Mouse (Mus musculus) heart, adult 2 months (tissue): ENCODE measurements around the gene Nr2f1. TPM values are rescaled to one million over a fixed set of nuclear protein-coding genes. Genes with fewer than 3 reads are reported as not detected.

Experiments used
- DNase-seq, 2 experiments: peaks; one replicate each; pipeline ENCODE4 v3.0.0; 2021
- H3K27ac ChIP-seq: fragments of 200-600 bp; 2 replicates; pipeline ENCODE4 v1.8.1; 2022
- H3K27me3 ChIP-seq: fragments of 200-500 bp; 2 replicates; pipeline ENCODE4 v1.6.1; 2012; ENCODE audit warnings: mild to moderate bottlenecking, low read length, inconsistent platforms, mixed read lengths; ENCODE audit not compliant: control insufficient read depth, insufficient read depth
- H3K36me3 ChIP-seq: fragments of 200-500 bp; 2 replicates; pipeline ENCODE4 v1.6.1; 2012; ENCODE audit warnings: low read length, inconsistent platforms; ENCODE audit not compliant: control insufficient read depth, insufficient read depth
- H3K4me1 ChIP-seq: fragments of 200-500 bp; 2 replicates; pipeline ENCODE4 v1.6.1; 2011; ENCODE audit warnings: low read length; ENCODE audit not compliant: control insufficient read depth, insufficient read depth
- H3K4me3 ChIP-seq: fragments of 200-600 bp; 2 replicates; pipeline ENCODE4 v1.8.1; 2022
- H3K79me2 ChIP-seq: fragments of 200-500 bp; replicated peaks from 2 replicates; pipeline ENCODE4 v1.6.1; 2012; ENCODE audit warnings: mild to moderate bottlenecking, inconsistent platforms, low read length, moderate library complexity, mixed read lengths; ENCODE audit not compliant: control insufficient read depth, insufficient read depth
- H3K9ac ChIP-seq: fragments of 200-500 bp; 2 replicates; pipeline ENCODE4 v1.6.1; 2012; ENCODE audit warnings: low read depth, mild to moderate bottlenecking, control low read depth, inconsistent platforms, low read length, mixed read lengths
- CTCF ChIP-seq: fragments of 200-600 bp; IDR thresholded peaks from 2 replicates; pipeline ENCODE4 v1.8.1; 2022; ENCODE audit warnings: antibody characterized with exemption, mild to moderate bottlenecking, moderate library complexity
- EP300 ChIP-seq: fragments of 200-500 bp; IDR thresholded peaks from 2 replicates; pipeline ENCODE4 v1.6.1; 2011; ENCODE audit warnings: low read depth, low read length, control low read depth; ENCODE audit not compliant: insufficient read depth
- POLR2A ChIP-seq: fragments of 200-500 bp; IDR thresholded peaks from 2 replicates; pipeline ENCODE4 v1.6.1; 2011; ENCODE audit warnings: mild to moderate bottlenecking, low read depth, low read length, control low read depth; ENCODE audit not compliant: insufficient read depth
- WGBS: fragments of 180-500 bp; shearing (Covaris S2); methylation state at CpG from one replicate; pipeline ENCODE4 v1.1.7; 2018; 5-methylcytosine and 5-hydroxymethylcytosine counted together
- intact Hi-C: fragments of 180-260 bp; cut with DNase I; formaldehyde crosslinking; loops from one replicate; pipeline ENCODE4 v1.15.1; 2025
- polyA plus RNA-seq: library from polyadenylated mRNA; depleted of rRNA; stranded (reverse); fragments of >200 nt; gene quantifications from 2 replicates; pipeline ENCODE4 v1.2.3, GENCODE M21; 2012
- total RNA-seq, 2 experiments: library from RNA; stranded (reverse); gene quantifications; 2 replicates each; pipeline ENCODE4 v1.2.3; 2021

The Nr2f1 gene
- total and polyA plus RNA-seq, 3 experiments: 2.7 to 10.5 (median 2.7) TPM

DNA sequence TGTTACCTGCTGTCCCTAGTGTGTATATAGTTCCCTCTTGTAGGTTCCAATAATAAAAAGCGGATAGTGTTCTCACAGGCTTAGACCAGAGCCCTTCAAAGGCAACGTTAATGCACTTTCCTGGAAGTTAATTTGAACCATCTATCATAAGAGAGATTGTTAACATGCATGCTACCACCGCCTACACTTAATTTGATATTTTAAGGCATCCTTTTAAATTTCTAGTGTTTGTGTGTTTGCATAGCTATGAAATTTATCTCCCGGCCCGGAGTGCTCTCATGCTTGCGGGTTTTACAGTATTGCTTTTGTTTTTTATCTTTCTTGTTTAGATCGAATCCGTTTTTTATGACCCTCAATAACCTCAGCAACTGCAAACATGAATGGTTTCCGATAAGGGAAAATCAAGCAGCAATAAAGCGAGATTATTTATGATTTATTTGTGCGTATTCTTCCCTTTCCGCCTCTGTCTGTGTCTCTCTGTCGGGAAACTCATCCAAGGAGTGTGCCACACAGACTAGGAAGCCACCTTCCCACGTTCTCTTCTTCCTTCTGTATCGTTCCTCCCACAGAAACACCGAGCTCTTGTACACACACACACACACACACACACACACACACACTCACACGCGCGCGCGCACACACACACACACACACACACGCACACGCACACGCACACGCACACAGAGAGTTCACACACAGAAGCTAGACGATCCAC, 5.3 kb downstream of the Nr2f1 start:
- Histone ChIP-seq H3K4me3 (no peak overlapping the region), H3K4me1 (no peaks in the 10 kb centered on the region), H3K27me3 (peaks cover 9% of the 10 kb centered on the region), H3K79me2 (no peaks in the 10 kb centered on the region), H3K27ac (no peak overlapping the region), H3K36me3 (no peaks in the 10 kb centered on the region), H3K9ac (no peak overlapping the region)
- WGBS: 71% methylated on average over 26 of the region's 26 CpGs
- TF ChIP-seq CTCF: no peak
- TF ChIP-seq POLR2A: no peak
- TF ChIP-seq EP300: no peak
- no peak for DNase-seq
- intact Hi-C loops: loop anchor here (10.0 kb wide), 1 partner anchor 489 kb away; the partner anchor contains the start of gene Fam172a

DNA sequence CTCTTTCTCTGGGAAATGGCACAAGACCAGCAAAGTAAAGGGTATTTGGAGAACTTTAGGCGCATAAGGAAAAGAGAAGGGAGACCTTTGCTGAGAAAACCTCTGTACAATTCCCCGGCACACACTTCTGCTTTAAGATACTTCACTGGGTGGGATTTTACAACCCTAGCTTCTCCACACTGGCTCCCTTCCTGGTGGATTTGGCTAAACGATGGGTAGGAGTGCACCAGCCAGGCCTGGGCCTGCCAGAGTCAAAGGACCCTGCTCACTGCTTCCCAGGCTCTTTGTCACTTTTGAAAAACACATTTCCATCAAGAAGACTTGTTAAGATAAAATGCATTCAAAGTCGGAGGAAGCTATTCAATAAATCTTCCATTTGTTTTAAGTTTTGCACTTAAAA, 6.3 kb downstream of the Nr2f1 start:
- Histone ChIP-seq H3K4me3 (no peak overlapping the region), H3K79me2 (no peaks in the 10 kb centered on the region), H3K9ac (no peak overlapping the region), H3K36me3 (no peaks in the 10 kb centered on the region), H3K27me3 (peaks cover 7% of the 10 kb centered on the region), H3K4me1 (no peaks in the 10 kb centered on the region), H3K27ac (no peak overlapping the region)
- intact Hi-C loops: loop anchor here (10.0 kb wide), 1 partner anchor 488 kb away; the partner anchor contains the start of gene Fam172a
- WGBS: 72% methylated on average over 4 of the region's 4 CpGs
- DNase-seq: no peak
- TF ChIP-seq CTCF (no peak), POLR2A (no peak), EP300 (no peak)

GRCm38 (mm10) chr13:78189586-78189985, 10.0 kb downstream of the Nr2f1 start:
- Histone ChIP-seq H3K4me1 (no peaks in the 10 kb centered on the region), H3K36me3 (no peaks in the 10 kb centered on the region), H3K4me3 (no peak overlapping the region), H3K27me3 (peaks cover 5% of the 10 kb centered on the region), H3K27ac (no peak overlapping the region), H3K79me2 (no peaks in the 10 kb centered on the region), H3K9ac (no peak overlapping the region)
- intact Hi-C loops: loop anchor here (10.0 kb wide), 1 partner anchor 1145 kb away; no protein-coding TSS in a partner anchor
- 64% methylated on average over 10 of the region's 10 CpGs for WGBS
- TF ChIP-seq POLR2A (no peak), EP300 (no peak), CTCF (no peak)
- no peak for DNase-seq

- peaks cover 6% of the 10 kb centered on the region for H3K27me3 ChIP-seq
- WGBS: 72% methylated on average over 5 of the region's 5 CpGs
Observed at GRCm38 (mm10) chr13:78187833-78188232, 11.7 kb downstream of the Nr2f1 start.

GRCm38 (mm10) chr13:78186340-78186946, 13.1 kb downstream of the Nr2f1 start:
- no peak overlapping the region for H3K4me3 ChIP-seq
- peaks cover 13% of the 10 kb centered on the region for H3K27me3 ChIP-seq
- H3K9ac ChIP-seq: no peak overlapping the region
- intact Hi-C loops: loop anchor here (10.0 kb wide), 1 partner anchor 1142 kb away; no protein-coding TSS in a partner anchor
- WGBS: 39% methylated on average over 12 of the region's 12 CpGs
- no peaks in the 10 kb centered on the region for H3K4me1 ChIP-seq
- no peak overlapping the region for H3K27ac ChIP-seq
- H3K36me3 ChIP-seq: no peaks in the 10 kb centered on the region
- no peaks in the 10 kb centered on the region for H3K79me2 ChIP-seq
- peak in 1 of 2 experiments; percentile 41 for DNase-seq
- TF ChIP-seq EP300: no peak
- TF ChIP-seq CTCF: peak; percentile 66
- TF ChIP-seq POLR2A: no peak

More at GRCm38 (mm10) chr13:78187833-78188232, 11.7 kb downstream of the Nr2f1 start:
- intact Hi-C loops: loop anchor here (10.0 kb wide), 1 partner anchor 1143 kb away; no protein-coding TSS in a partner anchor
- DNase-seq: no peak
- Histone ChIP-seq H3K4me3 (no peak overlapping the region), H3K4me1 (no peaks in the 10 kb centered on the region), H3K79me2 (no peaks in the 10 kb centered on the region), H3K36me3 (no peaks in the 10 kb centered on the region), H3K27ac (no peak overlapping the region), H3K9ac (no peak overlapping the region)
- TF ChIP-seq POLR2A (no peak), CTCF (no peak), EP300 (no peak)
